Mouse (Mus musculus) kidney, embryonic 16.5 days (tissue): ENCODE results near the gene Ddx50. TPM values are rescaled to one million over a fixed set of nuclear protein-coding genes. Genes with fewer than 3 reads are reported as not detected.

Experiments
- ATAC-seq: fragments of 200-750 bp; cut with Nextera tagmentation; 2 replicates; pipeline ENCODE4 v1.8.0; 2017; ENCODE audit warnings: moderate TSS enrichment; ENCODE audit not compliant: low FRiP score, low TSS enrichment
- H3K27ac ChIP-seq: fragments of 300-500 bp; sonication (generic); 2 replicates; pipeline ENCODE4 v1.5.1; 2014; ENCODE audit warnings: low read length
- H3K27me3 ChIP-seq: fragments of 300-500 bp; sonication (generic); 2 replicates; pipeline ENCODE4 v1.6.1; 2014; ENCODE audit warnings: low read length, control low read depth, mixed read lengths; ENCODE audit not compliant: insufficient read depth
- H3K36me3 ChIP-seq: fragments of 300-500 bp; sonication (generic); 2 replicates; pipeline ENCODE4 v1.6.1; 2014; ENCODE audit warnings: low read length, control low read depth, mixed read lengths; ENCODE audit not compliant: insufficient read depth
- H3K4me1 ChIP-seq: fragments of 300-500 bp; sonication (generic); 2 replicates; pipeline ENCODE4 v1.6.1; 2014; ENCODE audit warnings: low read length, control low read depth, mixed read lengths; ENCODE audit not compliant: insufficient read depth
- H3K4me2 ChIP-seq: fragments of 300-500 bp; sonication (generic); replicated peaks from 2 replicates; pipeline ENCODE4 v1.6.1; 2014; ENCODE audit warnings: low read depth, low read length
- H3K4me3 ChIP-seq: fragments of 300-500 bp; sonication (generic); 2 replicates; pipeline ENCODE4 v1.5.1; 2014; ENCODE audit warnings: mild to moderate bottlenecking, low read length
- H3K9ac ChIP-seq: fragments of 300-500 bp; sonication (generic); replicated peaks from 2 replicates; pipeline ENCODE4 v1.6.1; 2014; ENCODE audit warnings: low read length
- H3K9me3 ChIP-seq: fragments of 300-500 bp; sonication (generic); 2 replicates; pipeline ENCODE4 v1.6.1; 2016; ENCODE audit warnings: low read length, control low read depth
- WGBS: fragments of 180-500 bp; shearing (Covaris S2); extraction: QIAGEN DNeasy Blood & Tissue Kit; methylation state at CpG from one replicate; pipeline ENCODE4 v1.1.7; 2014; 5-methylcytosine and 5-hydroxymethylcytosine counted together
- polyA plus RNA-seq: library from polyadenylated mRNA; unstranded; fragments of >200 nt; fragmentation: Nextera tagmentation; extraction: Ambion mirVana; gene quantifications from 2 replicates; pipeline ENCODE4 v1.2.1, GENCODE M21; 2015

The Ddx50 gene
- polyA plus RNA-seq, 1 experiment from 2014 or later, result 116 TPM

GRCm38 (mm10) chr10:62668463-62668862 is 17.4 kb upstream of the Ddx50 start:
- H3K36me3 ChIP-seq, result no peaks in the 10 kb centered on the region
- no peak overlapping the region for H3K4me2 ChIP-seq
- no peak for ATAC-seq
- H3K27ac ChIP-seq, result no peak overlapping the region
- WGBS, result 67% methylated on average over 2 of the region's 2 CpGs
- H3K9ac ChIP-seq, result no peak overlapping the region
- no peak overlapping the region for H3K4me3 ChIP-seq
- no peaks in the 10 kb centered on the region for H3K4me1 ChIP-seq
- no peaks in the 10 kb centered on the region for H3K27me3 ChIP-seq
- H3K9me3 ChIP-seq, result no peaks in the 10 kb centered on the region

GRCm38 (mm10) chr10:62668043-62668442 is 17.0 kb upstream of the Ddx50 start:
- H3K4me1 ChIP-seq, result no peaks in the 10 kb centered on the region
- no peaks in the 10 kb centered on the region for H3K36me3 ChIP-seq
- H3K4me2 ChIP-seq, result no peak overlapping the region
- H3K9ac ChIP-seq, result no peak overlapping the region
- no peak for ATAC-seq
- no peak overlapping the region for H3K27ac ChIP-seq
- WGBS, result 83% methylated on average over 5 of the region's 5 CpGs
- H3K9me3 ChIP-seq, result no peaks in the 10 kb centered on the region
- H3K4me3 ChIP-seq, result no peak overlapping the region
- no peaks in the 10 kb centered on the region for H3K27me3 ChIP-seq

GRCm38 (mm10) chr10:62664963-62665590 is 14.1 kb upstream of the Ddx50 start:
- 52% methylated on average over 27 of the region's 27 CpGs for WGBS
- Histone ChIP-seq H3K27ac (peak overlapping the region; percentile 52), H3K4me2 (peak overlapping the region; percentile 42), H3K4me1 (no peaks in the 10 kb centered on the region), H3K9ac (peak overlapping the region; percentile 39; the same call in 1 of the 2 replicates), H3K36me3 (no peaks in the 10 kb centered on the region), H3K27me3 (no peaks in the 10 kb centered on the region), H3K4me3 (peak overlapping the region; percentile 16), H3K9me3 (no peaks in the 10 kb centered on the region)
- no peak for ATAC-seq

- no peak for ATAC-seq
- Histone ChIP-seq H3K4me3 (no peak overlapping the region), H3K4me2 (no peak overlapping the region), H3K27ac (no peak overlapping the region), H3K9ac (no peak overlapping the region), H3K9me3 (no peaks in the 10 kb centered on the region), H3K36me3 (no peaks in the 10 kb centered on the region), H3K27me3 (no peaks in the 10 kb centered on the region), H3K4me1 (no peaks in the 10 kb centered on the region)
- 84% methylated on average over 10 of the region's 10 CpGs for WGBS
These were observed 13.2 kb upstream of the Ddx50 start for GRCm38 (mm10) chr10:62664171-62664570.

- Histone ChIP-seq H3K36me3 (no peaks in the 10 kb centered on the region), H3K27ac (no peak overlapping the region), H3K4me2 (no peak overlapping the region), H3K27me3 (no peaks in the 10 kb centered on the region), H3K4me1 (peaks cover 4% of the 10 kb centered on the region), H3K9me3 (no peaks in the 10 kb centered on the region), H3K9ac (no peak overlapping the region), H3K4me3 (no peak overlapping the region)
- WGBS, result 85% methylated on average over 7 of the region's 7 CpGs
- no peak for ATAC-seq
These were observed 5.7 kb upstream of the Ddx50 start for GRCm38 (mm10) chr10:62656711-62657110.

GRCm38 (mm10) chr10:62651961-62652360 is 943 bp upstream of the Ddx50 start:
- no peaks in the 10 kb centered on the region for H3K36me3 ChIP-seq
- ATAC-seq, result no peak
- peak overlapping the region; percentile 72 for H3K9ac ChIP-seq
- no peaks in the 10 kb centered on the region for H3K27me3 ChIP-seq
- peak overlapping the region; percentile 99 for H3K4me3 ChIP-seq
- peaks cover 14% of the 10 kb centered on the region for H3K4me1 ChIP-seq
- no peaks in the 10 kb centered on the region for H3K9me3 ChIP-seq
- peak overlapping the region; percentile 55 for H3K4me2 ChIP-seq
- WGBS, result 21% methylated on average over 3 of the region's 3 CpGs
- peak overlapping the region; percentile 94 for H3K27ac ChIP-seq

GRCm38 (mm10) chr10:62650358-62650782 is 648 bp downstream of the Ddx50 start:
- H3K4me1 ChIP-seq, result peaks cover 14% of the 10 kb centered on the region
- peaks cover 10% of the 10 kb centered on the region; the same call in 1 of the 2 replicates for H3K36me3 ChIP-seq
- peak overlapping the region; percentile 85 for H3K4me2 ChIP-seq
- no peaks in the 10 kb centered on the region for H3K27me3 ChIP-seq
- peak overlapping the region; percentile 99 for H3K4me3 ChIP-seq
- ATAC-seq, result no peak
- peak overlapping the region; percentile 96 for H3K9ac ChIP-seq
- H3K9me3 ChIP-seq, result no peaks in the 10 kb centered on the region
- 0% methylated on average over 17 of the region's 17 CpGs for WGBS
- H3K27ac ChIP-seq, result peak overlapping the region; percentile 94

- Histone ChIP-seq H3K27me3 (no peaks in the 10 kb centered on the region), H3K9ac (no peak overlapping the region), H3K27ac (no peak overlapping the region), H3K4me1 (peaks cover 15% of the 10 kb centered on the region), H3K4me3 (no peak overlapping the region), H3K36me3 (no peaks in the 10 kb centered on the region), H3K9me3 (no peaks in the 10 kb centered on the region), H3K4me2 (no peak overlapping the region)
- WGBS, result 89% methylated on average over 3 of the region's 3 CpGs
- ATAC-seq, result no peak
These were observed 46.9 kb downstream of the Ddx50 start for GRCm38 (mm10) chr10:62604161-62604560.

- Histone ChIP-seq H3K4me2 (no peak overlapping the region), H3K27me3 (no peaks in the 10 kb centered on the region), H3K9ac (no peak overlapping the region), H3K9me3 (no peaks in the 10 kb centered on the region), H3K36me3 (no peaks in the 10 kb centered on the region), H3K4me3 (no peak overlapping the region), H3K4me1 (peaks cover 15% of the 10 kb centered on the region), H3K27ac (no peak overlapping the region)
- no peak for ATAC-seq
- WGBS, result 87% methylated on average over 12 of the region's 12 CpGs
These were observed 47.6 kb downstream of the Ddx50 start for GRCm38 (mm10) chr10:62603233-62604030.
